Comparison of ENCODE assay signal across 15 mouse cellular contexts in genomic region chr3:89643391-89643790, GRCm38 (mm10).
"Had no signal": no experiment of that assay in that cellular context is flagged by ENCODE, and none has a peak within 500 bp of the region (broad histone marks: within the 10 kb centered on the region; RNA-seq: fewer than 3 reads in every experiment).

No protein-coding gene starts in this region.

- H3K27me3 ChIP-seq: limb, embryonic 15.5 days had no signal

- H3K9me3 ChIP-seq: limb, embryonic 15.5 days; liver, embryonic 12.5 days; neural tube, embryonic 12.5 days had no signal

- ATAC-seq: liver, embryonic 12.5 days had no signal

- H3K4me2 ChIP-seq: limb, embryonic 15.5 days; liver, embryonic 12.5 days; lung, embryonic 14.5 days; neural tube, embryonic 12.5 days had no signal

- DNase-seq: kidney, postnatal 36 days; layer of hippocampus, adult 9-11 months; layer of hippocampus, postnatal 36 days; lung, embryonic 14.5 days; midbrain, embryonic 14.5 days; retina, postnatal 1 day; right cerebral cortex, postnatal 4 days; spleen, adult 18-20 months; thymus, adult 18-20 months; thymus, postnatal 14 days had no signal

- H3K36me3 ChIP-seq: limb, embryonic 15.5 days; liver, embryonic 12.5 days; neural tube, embryonic 12.5 days had no signal

- H3K4me3 ChIP-seq: limb, embryonic 15.5 days; liver, embryonic 12.5 days; myocyte; neural tube, embryonic 12.5 days had no signal

- H3K27ac ChIP-seq: kidney, postnatal 0 days; limb, embryonic 15.5 days; liver, embryonic 12.5 days; neural tube, embryonic 12.5 days had no signal

- H3K9ac ChIP-seq: limb, embryonic 15.5 days; liver, embryonic 12.5 days; lung, embryonic 14.5 days; neural tube, embryonic 12.5 days had no signal
